Mouse (Mus musculus) lung, postnatal 0 days (tissue): ENCODE data around the gene Efcab11.

ENCODE experiments used
- CTCF ChIP-seq: IDR thresholded peaks from 2 replicates; pipeline ENCODE4 v1.5.1; 2016; ENCODE audit warnings: antibody characterized with exemption, mild to moderate bottlenecking
- EP300 ChIP-seq: IDR thresholded peaks from 2 replicates; pipeline ENCODE4 v1.6.1; 2016; ENCODE audit warnings: antibody characterized with exemption, mild to moderate bottlenecking, control low read depth

GRCm38 (mm10) chr12:99923703-99924102, 39.5 kb upstream of the Efcab11 start:
- TF ChIP-seq CTCF (no peak), EP300 (no peak)
